Mouse (Mus musculus) lung, embryonic 15.5 days (tissue): Measurements from ENCODE around the gene Dennd1a. TPM values are rescaled to one million over a fixed set of nuclear protein-coding genes. Genes with fewer than 3 reads are reported as not detected.

Source experiments
- ATAC-seq: fragments of 200-750 bp; cut with Nextera tagmentation; 2 replicates; pipeline ENCODE4 v1.8.0; 2017; ENCODE audit warnings: moderate number of reproducible peaks, borderline replicate concordance; ENCODE audit not compliant: low FRiP score, low TSS enrichment; ENCODE audit errors: extremely low read depth
- H3K27ac ChIP-seq: fragments of 300-500 bp; sonication (generic); 2 replicates; pipeline ENCODE4 v1.5.1; 2015; ENCODE audit warnings: moderate library complexity, mild to moderate bottlenecking, inconsistent platforms
- H3K27me3 ChIP-seq: fragments of 300-500 bp; sonication (generic); 2 replicates; pipeline ENCODE4 v1.6.1; 2015; ENCODE audit warnings: inconsistent platforms
- H3K36me3 ChIP-seq: fragments of 300-500 bp; sonication (generic); 2 replicates; pipeline ENCODE4 v1.6.1; 2015; ENCODE audit warnings: inconsistent platforms
- H3K4me1 ChIP-seq: fragments of 300-500 bp; sonication (generic); 2 replicates; pipeline ENCODE4 v1.6.1; 2015; ENCODE audit warnings: inconsistent platforms
- H3K4me2 ChIP-seq: fragments of 300-500 bp; sonication (generic); 2 replicates; pipeline ENCODE4 v1.6.1; 2015; ENCODE audit warnings: inconsistent platforms, mild to moderate bottlenecking, moderate library complexity
- H3K4me3 ChIP-seq: fragments of 300-500 bp; sonication (generic); 2 replicates; pipeline ENCODE4 v1.5.1; 2015; ENCODE audit warnings: mild to moderate bottlenecking, inconsistent platforms
- H3K9ac ChIP-seq: fragments of 300-500 bp; sonication (generic); 2 replicates; pipeline ENCODE4 v1.6.1; 2015; ENCODE audit warnings: inconsistent platforms
- H3K9me3 ChIP-seq: fragments of 300-500 bp; sonication (generic); 2 replicates; pipeline ENCODE4 v1.6.1; 2016; ENCODE audit warnings: inconsistent platforms
- WGBS: fragments of 180-500 bp; shearing (Covaris S2); methylation state at CpG from one replicate; pipeline ENCODE4 v1.1.7; 2015; 5-methylcytosine and 5-hydroxymethylcytosine counted together
- polyA plus RNA-seq: library from polyadenylated mRNA; unstranded; fragments of >200 nt; fragmentation: Nextera tagmentation; extraction: Ambion mirVana; gene quantifications from 2 replicates; pipeline ENCODE4 v1.2.1, GENCODE M21; 2015

The Dennd1a gene
- polyA plus RNA-seq, 1 experiment from 2014 or later = 12.0 TPM

- 88% methylated on average over 10 of the region's 10 CpGs for WGBS
- peaks cover 13% of the 10 kb centered on the region for H3K4me1 ChIP-seq
- no peak overlapping the region for H3K4me3 ChIP-seq
- no peak overlapping the region for H3K27ac ChIP-seq
- ATAC-seq = no peak
- no peak overlapping the region for H3K4me2 ChIP-seq
- no peaks in the 10 kb centered on the region for H3K36me3 ChIP-seq
- H3K27me3 ChIP-seq = peaks cover 52% of the 10 kb centered on the region
- no peak overlapping the region for H3K9ac ChIP-seq
- no peaks in the 10 kb centered on the region for H3K9me3 ChIP-seq
These were observed 497.2 kb downstream of the Dennd1a start for GRCm38 (mm10) chr2:37789995-37790394.

- Histone ChIP-seq H3K27ac (peak overlapping the region; percentile 69), H3K36me3 (no peaks in the 10 kb centered on the region), H3K9ac (no peak overlapping the region), H3K9me3 (no peaks in the 10 kb centered on the region), H3K4me3 (no peak overlapping the region), H3K4me2 (no peak overlapping the region), H3K4me1 (peaks cover 13% of the 10 kb centered on the region), H3K27me3 (peaks cover 51% of the 10 kb centered on the region)
- ATAC-seq = no peak
- WGBS = 86% methylated on average over 5 of the region's 5 CpGs
These were observed 498.2 kb downstream of the Dennd1a start for GRCm38 (mm10) chr2:37789029-37789428.

GRCm38 (mm10) chr2:37788176-37788962 is 498.8 kb downstream of the Dennd1a start:
- peaks cover 46% of the 10 kb centered on the region for H3K27me3 ChIP-seq
- peak overlapping the region; percentile 69 for H3K27ac ChIP-seq
- H3K4me3 ChIP-seq = no peak overlapping the region
- H3K4me1 ChIP-seq = peaks cover 13% of the 10 kb centered on the region
- peak; percentile 19; the same call in 1 of the 2 replicates for ATAC-seq
- no peak overlapping the region for H3K4me2 ChIP-seq
- H3K9me3 ChIP-seq = no peaks in the 10 kb centered on the region
- no peaks in the 10 kb centered on the region for H3K36me3 ChIP-seq
- WGBS = 56% methylated on average over 7 of the region's 7 CpGs
- no peak overlapping the region for H3K9ac ChIP-seq

GRCm38 (mm10) chr2:37786461-37786860 is 500.7 kb downstream of the Dennd1a start:
- Histone ChIP-seq H3K27ac (no peak overlapping the region), H3K4me3 (peak overlapping the region; percentile 36), H3K4me1 (peaks cover 13% of the 10 kb centered on the region), H3K9ac (no peak overlapping the region), H3K36me3 (no peaks in the 10 kb centered on the region), H3K4me2 (peak overlapping the region; percentile 60), H3K9me3 (no peaks in the 10 kb centered on the region), H3K27me3 (peaks cover 30% of the 10 kb centered on the region)
- no peak for ATAC-seq
- 20% methylated on average over 42 of the region's 52 CpGs for WGBS

GRCm38 (mm10) chr2:37784473-37784872 is 502.7 kb downstream of the Dennd1a start:
- H3K27ac ChIP-seq = no peak overlapping the region
- 59% methylated on average over 5 of the region's 5 CpGs for WGBS
- no peak overlapping the region for H3K4me2 ChIP-seq
- no peak overlapping the region for H3K4me3 ChIP-seq
- H3K36me3 ChIP-seq = no peaks in the 10 kb centered on the region
- peaks cover 30% of the 10 kb centered on the region for H3K27me3 ChIP-seq
- H3K4me1 ChIP-seq = peaks cover 27% of the 10 kb centered on the region
- no peak overlapping the region for H3K9ac ChIP-seq
- no peak for ATAC-seq
- no peaks in the 10 kb centered on the region for H3K9me3 ChIP-seq

GRCm38 (mm10) chr2:37782002-37782401 is 505.2 kb downstream of the Dennd1a start:
- Histone ChIP-seq H3K9ac (no peak overlapping the region), H3K4me3 (no peak overlapping the region), H3K27ac (no peak overlapping the region), H3K4me1 (peaks cover 20% of the 10 kb centered on the region), H3K27me3 (peaks cover 29% of the 10 kb centered on the region), H3K36me3 (no peaks in the 10 kb centered on the region), H3K9me3 (no peaks in the 10 kb centered on the region), H3K4me2 (no peak overlapping the region)
- ATAC-seq = no peak
- WGBS = 22% methylated on average over 7 of the region's 7 CpGs

- H3K4me3 ChIP-seq = no peak overlapping the region
- peaks cover 26% of the 10 kb centered on the region for H3K4me1 ChIP-seq
- H3K9ac ChIP-seq = no peak overlapping the region
- ATAC-seq = no peak
- no peak overlapping the region for H3K4me2 ChIP-seq
- no peak overlapping the region for H3K27ac ChIP-seq
- no peaks in the 10 kb centered on the region for H3K9me3 ChIP-seq
- 32% methylated on average over 3 of the region's 3 CpGs for WGBS
- no peaks in the 10 kb centered on the region for H3K36me3 ChIP-seq
- H3K27me3 ChIP-seq = peaks cover 26% of the 10 kb centered on the region
These were observed 505.8 kb downstream of the Dennd1a start for GRCm38 (mm10) chr2:37781421-37781820.

- H3K4me2 ChIP-seq = peak overlapping the region; percentile 51
- no peaks in the 10 kb centered on the region for H3K9me3 ChIP-seq
- H3K27me3 ChIP-seq = peaks cover 18% of the 10 kb centered on the region
- H3K4me3 ChIP-seq = peak overlapping the region; percentile 20
- no peaks in the 10 kb centered on the region for H3K36me3 ChIP-seq
- H3K27ac ChIP-seq = no peak overlapping the region
- WGBS = 1% methylated on average over 14 of the region's 14 CpGs
- ATAC-seq = peak; percentile 65
- H3K9ac ChIP-seq = no peak overlapping the region
- peaks cover 33% of the 10 kb centered on the region for H3K4me1 ChIP-seq
These were observed 506.8 kb downstream of the Dennd1a start for GRCm38 (mm10) chr2:37780270-37780929.

GRCm38 (mm10) chr2:37777958-37778720 is 509.1 kb downstream of the Dennd1a start:
- ATAC-seq = no peak
- Histone ChIP-seq H3K4me1 (peaks cover 33% of the 10 kb centered on the region), H3K9ac (no peak overlapping the region), H3K27ac (no peak overlapping the region), H3K27me3 (peaks cover 11% of the 10 kb centered on the region), H3K4me2 (no peak overlapping the region), H3K36me3 (no peaks in the 10 kb centered on the region), H3K9me3 (no peaks in the 10 kb centered on the region), H3K4me3 (no peak overlapping the region)
- 35% methylated on average over 10 of the region's 10 CpGs for WGBS

GRCm38 (mm10) chr2:37776611-37777411 is 510.4 kb downstream of the Dennd1a start:
- Histone ChIP-seq H3K9ac (no peak overlapping the region), H3K27me3 (peaks cover 11% of the 10 kb centered on the region), H3K4me2 (peak overlapping the region; percentile 55), H3K36me3 (no peaks in the 10 kb centered on the region), H3K4me1 (peaks cover 33% of the 10 kb centered on the region), H3K4me3 (peak overlapping the region; percentile 25; the same call in 1 of the 2 replicates), H3K27ac (no peak overlapping the region), H3K9me3 (no peaks in the 10 kb centered on the region)
- no peak for ATAC-seq
- 13% methylated on average over 20 of the region's 20 CpGs for WGBS

DNA sequence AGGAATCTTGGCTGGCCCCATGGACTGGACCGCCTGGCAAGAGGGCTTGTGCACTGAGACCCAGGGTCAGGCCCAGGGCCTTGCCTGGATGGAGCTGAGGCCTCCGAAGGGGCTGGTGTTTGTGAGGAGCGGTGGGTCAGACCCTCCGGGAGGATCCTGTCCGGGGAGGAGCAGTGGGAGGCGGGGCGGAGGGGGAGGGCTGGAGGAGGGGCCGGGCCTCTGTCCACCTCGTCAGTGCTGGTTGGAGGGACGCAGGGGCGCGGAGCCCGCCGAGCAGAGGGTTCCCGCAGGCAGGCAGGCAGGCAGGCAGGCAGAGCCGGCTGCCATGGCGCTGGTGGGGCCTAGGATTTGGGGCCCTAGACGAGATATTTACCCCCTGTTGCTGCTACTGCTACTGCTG is 511.2 kb downstream of the Dennd1a start, which contains the start of gene Crb2:
Crb2 (plus strand) TSS at position 234 of the 400 bp plus-strand sequence.
- Histone ChIP-seq H3K27me3 (peaks cover 11% of the 10 kb centered on the region), H3K9me3 (no peaks in the 10 kb centered on the region), H3K4me3 (peak within 1 kb of the TSS; percentile 25), H3K36me3 (no peaks in the 10 kb centered on the region), H3K9ac (no peak within 1 kb of the TSS), H3K4me2 (peak within 1 kb of the TSS; percentile 55), H3K27ac (no peak within 1 kb of the TSS), H3K4me1 (peaks cover 40% of the 10 kb centered on the region)
- ATAC-seq = 0 out of 2 replicates have a peak, but pooled peaks have one; percentile 9
- 3% methylated on average over 18 of the region's 18 CpGs for WGBS
